Mouse (Mus musculus) testis, adult 2 months (tissue): ENCODE data around the gene Tcirg1. TPM values are rescaled to one million over a fixed set of nuclear protein-coding genes. Genes with fewer than 3 reads are reported as not detected.
A peak's percentile ranks its signal among the peaks of the same experiment; 100 is the strongest.

Source experiments
- H3K27ac ChIP-seq: fragments of 200-500 bp; 2 replicates; pipeline ENCODE4 v1.5.1; 2012; ENCODE audit warnings: low read depth, low read length; ENCODE audit not compliant: control insufficient read depth, insufficient read depth
- H3K27me3 ChIP-seq: fragments of 200-500 bp; 2 replicates; pipeline ENCODE4 v1.6.1; 2012; ENCODE audit warnings: mild to moderate bottlenecking, low read length, moderate library complexity; ENCODE audit not compliant: control insufficient read depth, insufficient read depth
- H3K36me3 ChIP-seq: fragments of 200-500 bp; 2 replicates; pipeline ENCODE4 v1.6.1; 2012; ENCODE audit warnings: mild to moderate bottlenecking, low read length; ENCODE audit not compliant: control insufficient read depth, insufficient read depth
- H3K4me1 ChIP-seq: fragments of 200-500 bp; 2 replicates; pipeline ENCODE4 v1.6.1; 2012; ENCODE audit warnings: low read length; ENCODE audit not compliant: control insufficient read depth, insufficient read depth
- H3K4me3 ChIP-seq: fragments of 200-500 bp; 2 replicates; pipeline ENCODE4 v1.5.1; 2012; ENCODE audit warnings: low read depth, mild to moderate bottlenecking, low read length, moderate library complexity, mixed read lengths; ENCODE audit not compliant: control insufficient read depth
- CTCF ChIP-seq: fragments of 200-500 bp; IDR thresholded peaks from 2 replicates; pipeline ENCODE4 v1.5.1; 2012; ENCODE audit warnings: low read depth, mild to moderate bottlenecking, inconsistent platforms, low read length, moderate library complexity; ENCODE audit not compliant: control insufficient read depth, insufficient read depth, insufficient replicate concordance
- POLR2A ChIP-seq: fragments of 200-500 bp; IDR thresholded peaks from 2 replicates; pipeline ENCODE4 v1.6.1; 2012; ENCODE audit warnings: low read depth, mild to moderate bottlenecking, inconsistent platforms, low read length, moderate library complexity; ENCODE audit not compliant: control insufficient read depth
- polyA plus RNA-seq: library from polyadenylated mRNA; depleted of rRNA; stranded (reverse); fragments of >200 nt; gene quantifications from 2 replicates; pipeline ENCODE4 v1.2.3, GENCODE M21; 2012; rRNA removed

Gene Tcirg1
- polyA plus RNA-seq, 1 experiment: 11.4 TPM

- TF ChIP-seq CTCF (no peak), POLR2A (no peak)
- Histone ChIP-seq H3K4me3 (peak overlapping the region; percentile 96), H3K27me3 (no peaks in the 10 kb centered on the region), H3K4me1 (peaks cover 12% of the 10 kb centered on the region), H3K27ac (peak overlapping the region; percentile 85), H3K36me3 (no peaks in the 10 kb centered on the region; the same call in 1 of the 2 replicates)
Observed at GRCm38 (mm10) chr19:3850847-3851469, 56.0 kb downstream of the Tcirg1 start.

- H3K4me1 ChIP-seq: peaks cover 10% of the 10 kb centered on the region
- H3K36me3 ChIP-seq: no peaks in the 10 kb centered on the region; the same call in 1 of the 2 replicates
- H3K4me3 ChIP-seq: no peak overlapping the region
- H3K27me3 ChIP-seq: no peaks in the 10 kb centered on the region
- TF ChIP-seq POLR2A (no peak), CTCF (no peak)
- H3K27ac ChIP-seq: no peak overlapping the region
Observed at GRCm38 (mm10) chr19:3850076-3850475, 56.9 kb downstream of the Tcirg1 start.

DNA sequence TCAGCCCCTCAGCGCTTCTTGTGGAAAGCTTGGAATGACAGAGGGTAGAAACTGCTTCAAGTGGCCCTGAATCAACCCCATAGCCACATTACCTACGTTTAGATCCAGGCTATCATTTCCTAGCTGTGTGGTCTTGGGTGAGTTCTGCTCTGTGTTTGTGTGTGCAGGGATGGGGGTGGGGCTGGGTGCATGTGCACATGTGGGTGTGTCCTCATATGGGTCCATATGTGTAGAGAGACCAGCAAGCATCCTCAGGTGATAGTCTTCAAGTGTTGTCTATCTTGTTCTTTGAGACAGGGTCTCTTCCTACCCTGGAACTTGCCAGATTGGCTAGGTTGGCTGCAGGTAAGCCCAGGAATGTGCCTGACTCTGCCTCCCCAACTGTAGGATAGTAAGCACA is 57.7 kb downstream of the Tcirg1 start:
- Histone ChIP-seq H3K4me1 (peaks cover 10% of the 10 kb centered on the region), H3K36me3 (no peaks in the 10 kb centered on the region; the same call in 1 of the 2 replicates), H3K27me3 (no peaks in the 10 kb centered on the region), H3K4me3 (no peak overlapping the region), H3K27ac (no peak overlapping the region)
- TF ChIP-seq POLR2A (no peak), CTCF (no peak)

- peaks cover 10% of the 10 kb centered on the region for H3K4me1 ChIP-seq
- no peaks in the 10 kb centered on the region for H3K36me3 ChIP-seq
- H3K4me3 ChIP-seq: no peak overlapping the region
- H3K27ac ChIP-seq: no peak overlapping the region
- TF ChIP-seq CTCF (no peak), POLR2A (no peak)
- no peaks in the 10 kb centered on the region for H3K27me3 ChIP-seq
Observed at GRCm38 (mm10) chr19:3848207-3848808, 58.6 kb downstream of the Tcirg1 start.

GRCm38 (mm10) chr19:3847711-3848110 is 59.2 kb downstream of the Tcirg1 start:
- no peaks in the 10 kb centered on the region for H3K27me3 ChIP-seq
- H3K4me3 ChIP-seq: no peak overlapping the region
- no peaks in the 10 kb centered on the region for H3K36me3 ChIP-seq
- peaks cover 12% of the 10 kb centered on the region for H3K4me1 ChIP-seq
- H3K27ac ChIP-seq: no peak overlapping the region
- TF ChIP-seq POLR2A: no peak
- no peak for TF ChIP-seq CTCF

DNA sequence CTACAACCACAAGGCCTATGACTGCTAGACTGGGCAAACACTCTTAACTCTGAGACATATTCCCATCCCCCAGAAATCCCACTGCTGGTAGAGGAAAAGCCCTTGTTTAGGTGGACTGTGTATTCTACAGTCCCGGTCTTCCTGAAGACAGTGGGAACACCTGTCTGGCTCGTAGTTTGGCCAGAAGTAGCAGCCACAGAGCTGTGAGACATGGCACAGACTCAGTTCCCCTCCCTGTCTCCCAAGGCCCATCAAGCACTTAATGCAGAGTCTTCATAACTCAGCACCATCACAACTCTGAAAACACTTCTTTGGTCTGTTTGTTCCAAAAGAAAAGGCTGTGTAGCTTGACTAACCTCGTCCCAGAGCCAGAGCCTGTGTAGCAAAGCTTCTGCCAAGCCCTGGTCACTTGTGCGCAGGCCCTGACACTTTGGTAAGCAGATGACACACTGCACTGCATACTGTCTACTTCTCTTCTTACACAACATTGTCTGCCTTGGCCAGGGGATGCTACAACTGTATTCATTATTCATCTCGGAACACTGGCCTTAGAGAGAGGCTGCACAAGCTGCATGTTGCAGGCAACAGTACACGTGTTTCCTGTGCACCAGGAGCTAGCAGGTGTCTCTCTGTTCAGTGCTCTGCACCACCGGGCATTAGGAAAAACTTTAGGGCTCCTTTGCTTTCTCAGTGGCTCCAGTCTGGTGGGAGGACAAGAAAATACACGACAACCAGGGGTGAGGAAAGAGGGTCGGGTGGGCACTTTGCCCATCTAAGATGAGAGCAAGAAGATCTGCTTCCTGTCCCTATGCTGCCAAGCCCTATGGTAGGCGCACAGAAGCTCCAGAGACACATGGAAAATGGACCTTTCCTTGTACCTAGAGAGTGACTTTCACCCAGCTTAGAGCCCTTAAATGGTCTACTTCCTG is 60.0 kb downstream of the Tcirg1 start:
- 0 out of 2 replicates have a peak overlapping the region, but pooled peaks have one; percentile 4 for H3K27ac ChIP-seq
- no peaks in the 10 kb centered on the region for H3K27me3 ChIP-seq
- H3K4me3 ChIP-seq: no peak overlapping the region
- no peak for TF ChIP-seq CTCF
- no peak for TF ChIP-seq POLR2A
- no peaks in the 10 kb centered on the region for H3K36me3 ChIP-seq
- peaks cover 17% of the 10 kb centered on the region for H3K4me1 ChIP-seq

Other genes with a start within 250 kb of the Tcirg1 start
- gene Lrp5, start 220.6 kb downstream of the Tcirg1 start, polyA plus RNA-seq: 24.9 and 25.3 TPM in 2 replicates
- gene 1810055G02Rik, start 198.8 kb downstream of the Tcirg1 start, polyA plus RNA-seq: 319 and 328 TPM in 2 replicates
- gene Kmt5b, start 139.7 kb downstream of the Tcirg1 start, polyA plus RNA-seq: 5.1 and 7.4 TPM in 2 replicates
- gene Chka, start 55.4 kb downstream of the Tcirg1 start, polyA plus RNA-seq: 85.7 and 90.2 TPM in 2 replicates
- gene Ndufs8, start 5.6 kb upstream of the Tcirg1 start, polyA plus RNA-seq: 69.9 and 91.3 TPM in 2 replicates
- gene Aldh3b1, start 22.7 kb upstream of the Tcirg1 start, polyA plus RNA-seq: 48.2 and 52.4 TPM in 2 replicates
- 6.6 and 8.0 TPM in 2 replicates for gene Unc93b1, start 28.1 kb upstream of the Tcirg1 start, polyA plus RNA-seq
- gene Aldh3b3, start 51.5 kb upstream of the Tcirg1 start, polyA plus RNA-seq: 2.9 and 3.2 TPM in 2 replicates
- gene Aldh3b2, start 65.2 kb upstream of the Tcirg1 start, polyA plus RNA-seq: 48.5 and 48.6 TPM in 2 replicates
- gene Acy3, start 79.4 kb upstream of the Tcirg1 start, polyA plus RNA-seq: 14.7 and 14.9 TPM in 2 replicates
- gene Tbx10, start 85.6 kb upstream of the Tcirg1 start, polyA plus RNA-seq: 0.41 and 0.56 TPM in 2 replicates
- gene Nudt8, start 93.4 kb upstream of the Tcirg1 start, polyA plus RNA-seq: 0.99 and 2.4 TPM in 2 replicates
- 0.48 TPM in 2 replicates for gene Gm49405, start 93.5 kb upstream of the Tcirg1 start, polyA plus RNA-seq
- 1.3 and 2.0 TPM in 2 replicates for gene Doc2g, start 96.2 kb upstream of the Tcirg1 start, polyA plus RNA-seq
- 145 and 173 TPM in 2 replicates for gene Ndufv1, start 105.7 kb upstream of the Tcirg1 start, polyA plus RNA-seq
- gene Gstp1, start 130.9 kb upstream of the Tcirg1 start, polyA plus RNA-seq: 88.6 and 94.9 TPM in 2 replicates
- gene Gstp2, start 138.9 kb upstream of the Tcirg1 start, polyA plus RNA-seq: 1.5 TPM in 2 replicates
- not detected in 2 replicates for gene Gstp3, start 152.4 kb upstream of the Tcirg1 start, polyA plus RNA-seq
- not detected in 2 replicates for gene Cabp2, start 174.4 kb upstream of the Tcirg1 start, polyA plus RNA-seq
- gene Cdk2ap2, start 190.0 kb upstream of the Tcirg1 start, polyA plus RNA-seq: 31.5 and 31.7 TPM in 2 replicates
- gene Pitpnm1, start 192.9 kb upstream of the Tcirg1 start, polyA plus RNA-seq: 31.9 and 42.8 TPM in 2 replicates
- gene Aip, start 218.7 kb upstream of the Tcirg1 start, polyA plus RNA-seq: 21.0 and 23.5 TPM in 2 replicates
- gene Gpr152, start 232.7 kb upstream of the Tcirg1 start, polyA plus RNA-seq: 0.02 TPM in 1 of 2 replicates, not detected in the other
- 0.16 and 0.29 TPM in 2 replicates for gene Cabp4, start 236.9 kb upstream of the Tcirg1 start, polyA plus RNA-seq
- gene Coro1b, start 241.5 kb upstream of the Tcirg1 start, polyA plus RNA-seq: 87.3 and 97.2 TPM in 2 replicates
- gene Ptprcap, start 246.5 kb upstream of the Tcirg1 start, polyA plus RNA-seq: 0.65 and 1.0 TPM in 2 replicates